Mouse (Mus musculus) liver, adult 2 months (tissue): ENCODE measurements at regions not wholly inside any gene's neighbourhood (a gene's known extent, or its start where the extent isn't known, plus 50 kb on each side); places are given as distances from the start of the nearest gene placed in this dataset.

Source experiments
- CTCF ChIP-seq: fragments of 200-500 bp; IDR thresholded peaks from 2 replicates; pipeline ENCODE4 v1.5.1; 2011; ENCODE audit warnings: low read depth, low read length, control low read depth
- POLR2A ChIP-seq: fragments of 200-500 bp; IDR thresholded peaks from 2 replicates; pipeline ENCODE4 v1.6.1; 2011; ENCODE audit warnings: low read length, control low read depth; ENCODE audit not compliant: insufficient read depth; ENCODE audit errors: extremely low read depth

DNA sequence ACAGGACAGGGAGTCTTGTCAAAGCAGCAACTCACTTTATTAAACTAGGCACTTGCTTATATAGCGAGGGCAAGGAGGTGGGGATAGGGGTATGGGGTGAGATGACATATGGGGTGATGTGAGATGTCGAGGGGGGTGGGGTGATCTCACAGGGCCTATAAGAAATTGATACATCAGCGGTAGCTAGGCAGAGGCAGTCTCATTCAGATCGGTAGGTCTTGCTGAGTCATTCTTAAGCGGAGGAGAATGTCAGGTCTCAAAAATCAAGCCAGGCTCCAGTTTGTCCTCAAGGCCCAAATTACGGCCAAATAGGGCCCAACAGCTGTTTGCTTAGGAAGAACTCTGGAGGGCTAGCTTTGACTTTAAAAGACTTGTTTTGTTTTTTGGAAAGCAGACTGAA, 60.7 kb upstream of the Peli1 start:
- TF ChIP-seq POLR2A (no peak), CTCF (no peak)
